Mouse (Mus musculus): ENCODE measurements around the gene Hs6st2.

- TF ChIP-seq EP300 (IDR thresholded peaks at IDR 0.05; ENCODE audit: insufficient read depth, low read depth, low read length) = no peak
- no peak for TF ChIP-seq CTCF (IDR thresholded peaks at IDR 0.05; ENCODE audit: low read depth, low read length)
- TF ChIP-seq POLR2A (IDR thresholded peaks at IDR 0.05; ENCODE audit: insufficient read depth, low read length) = no peak
Measured at GRCm38 (mm10) chrX:51506526-51506925, 175.1 kb downstream of the Hs6st2 start.

All from ES-Bruce4 (cell line).